Mouse (Mus musculus) spleen, adult 2 months (tissue): ENCODE data around the gene Mcrs1.

Experiments used
- CTCF ChIP-seq: fragments of 200-500 bp; IDR thresholded peaks from 2 replicates; pipeline ENCODE4 v1.5.1; 2011; ENCODE audit warnings: mild to moderate bottlenecking, inconsistent platforms; ENCODE audit not compliant: insufficient read depth, insufficient read length, insufficient replicate concordance; ENCODE audit errors: extremely low read depth
- POLR2A ChIP-seq: fragments of 200-500 bp; IDR thresholded peaks from 2 replicates; pipeline ENCODE4 v1.6.1; 2011; ENCODE audit warnings: low read depth, low read length, inconsistent platforms

DNA sequence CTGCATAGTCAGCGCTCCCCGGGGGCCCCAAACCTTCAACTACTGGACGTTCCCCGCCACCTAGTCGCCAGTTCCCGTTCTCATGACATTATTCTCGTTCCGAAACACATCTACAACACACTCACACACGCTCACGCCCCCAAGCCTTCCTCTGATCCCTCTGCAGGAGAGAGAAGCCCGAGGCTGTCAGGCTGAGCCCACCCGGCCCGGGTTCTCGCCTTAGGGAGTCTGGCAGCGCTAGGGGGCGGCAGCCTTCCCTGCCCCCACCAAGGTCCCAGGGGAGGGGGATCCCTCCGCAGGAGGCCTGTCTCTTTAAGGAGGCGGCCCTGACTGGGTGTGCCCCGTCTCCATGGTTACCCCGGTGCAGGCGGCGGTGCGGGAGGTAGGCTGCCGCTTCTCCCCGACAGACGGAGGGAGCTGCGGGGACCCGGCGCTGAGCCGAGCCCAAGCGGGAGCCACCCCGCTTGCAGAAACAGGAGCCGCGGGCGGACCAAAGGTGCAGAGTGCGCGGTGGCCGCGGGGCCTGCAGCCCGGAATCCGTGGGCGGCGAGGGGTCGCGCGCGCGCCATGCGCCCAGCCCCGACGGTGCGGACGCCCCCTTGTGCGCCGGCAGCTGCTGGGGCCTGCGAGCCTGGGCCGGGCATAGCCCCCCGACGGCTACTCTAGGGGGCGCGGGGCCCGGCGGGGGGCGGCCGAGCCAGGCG lies 27.4 kb downstream of the Mcrs1 start, which contains the start of gene Kcnh3:
- TF ChIP-seq POLR2A (no peak), CTCF (no peak)
